Comparison of ENCODE assay signal across 8 mouse cellular contexts in genomic region chr16:20509349-20509748, GRCm38 (mm10).
A peak's percentile ranks its signal among the peaks of the same experiment; 100 is the strongest.
DNase-seq lines count a peak whose midpoint lies in the region; ATAC-seq lines count a peak whose summit lies in the region.

No protein-coding gene starts in this region.

- no peak for DNase-seq in cerebellum, postnatal 4 days (ENCODE audit: low spot score in 2 of 2)
- peak; percentile 52 for DNase-seq in MN1 (ENCODE audit: low spot score)
- peak; percentile 78 for DNase-seq in embryo, embryonic 10 days (ENCODE audit: low spot score)
- DNase-seq in kidney, adult 18-20 months: peak; percentile 60
- peak; percentile 40 for DNase-seq in lung, postnatal 14 days
- DNase-seq in testis, postnatal 10 days (ENCODE audit: low spot score): peak; percentile 69
- no peak for DNase-seq in natural killer cell, adult 2 months (ENCODE audit: low spot score in 2 of 2)

- 0 out of 2 replicates have a peak, but pooled peaks have one; percentile 20 for ATAC-seq in cerebellum, adult (ENCODE audit: insufficient number of reproducible peaks, low FRiP score, low TSS enrichment)

Comparison
In these comparisons a context has a peak if more than half of its experiments do, and no peak if none do; other contexts are left out.
1. DNase-seq: peak in MN1 (single experiment), embryo, embryonic 10 days (single experiment), kidney, adult 18-20 months (single experiment), lung, postnatal 14 days (single experiment) and testis, postnatal 10 days (single experiment); none in cerebellum, postnatal 4 days (0 of 2) and natural killer cell, adult 2 months (0 of 2).